Mouse (Mus musculus): ENCODE results near the gene Tgds.
"Not testable (repeated sequence)": the region's sequence is repeated elsewhere in the genome, so short reads cannot be mapped to it uniquely, and the experiment has no call there.

Gene Tgds

GRCm38 (mm10) chr14:118132642-118132977 is at the start of gene Tgds:
Gene Tgds (minus strand): TSS chr14:118132755.
- peak; percentile 97 for DNase-seq (ENCODE audit: low read depth)

GRCm38 (mm10) chr14:118180711-118181177 is 48.2 kb upstream of the Tgds start:
- no peak for DNase-seq (ENCODE audit: low read depth)

- DNase-seq (ENCODE audit: low read depth), result peak; percentile 52
These were observed 47.6 kb upstream of the Tgds start for GRCm38 (mm10) chr14:118180117-118180557.

DNA sequence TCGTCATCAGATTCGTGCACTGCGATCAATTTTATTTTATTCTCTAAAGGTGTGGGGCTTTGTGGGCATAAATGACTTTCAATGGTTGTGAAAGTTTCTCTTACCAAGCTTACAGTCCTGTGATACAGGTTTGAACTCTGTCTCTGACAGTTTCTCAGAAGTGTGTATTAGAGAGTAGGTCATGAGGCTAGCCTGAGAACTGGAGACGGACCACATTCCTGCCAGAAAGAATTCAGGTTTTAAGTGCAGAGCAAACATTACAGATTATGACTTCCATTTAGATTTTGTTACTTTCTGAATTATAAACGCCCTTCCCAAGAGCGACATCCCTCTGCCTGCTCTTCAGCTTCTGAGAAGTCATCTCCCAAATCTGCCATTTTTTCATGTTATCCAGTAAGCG is 47.1 kb upstream of the Tgds start:
- no peak for DNase-seq (ENCODE audit: low read depth)

- DNase-seq (ENCODE audit: low read depth), result no peak
These were observed 46.7 kb upstream of the Tgds start for GRCm38 (mm10) chr14:118179251-118179650.

DNA sequence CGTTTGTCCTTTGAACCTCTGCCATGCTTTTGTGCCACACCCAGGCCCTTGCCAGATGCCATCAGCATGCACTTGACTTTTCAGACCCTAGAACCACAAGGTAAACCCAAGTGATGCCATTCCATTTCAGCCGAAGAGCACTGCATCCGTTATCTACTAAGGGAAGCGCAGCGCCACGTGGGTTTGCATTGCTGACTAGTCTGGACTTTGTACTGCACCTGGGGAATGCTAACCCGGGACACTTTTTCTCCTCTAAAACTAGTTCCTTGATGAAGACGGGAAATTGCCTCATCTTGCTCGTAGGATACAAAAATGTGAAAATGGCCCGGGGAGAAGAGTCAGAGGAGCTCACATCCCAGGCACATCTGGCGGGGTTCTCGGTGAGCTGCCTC is 43.1 kb upstream of the Tgds start:
- DNase-seq (ENCODE audit: low read depth), result no peak

GRCm38 (mm10) chr14:118175071-118175693 is 42.6 kb upstream of the Tgds start:
- DNase-seq (ENCODE audit: low read depth), result no peak

DNA sequence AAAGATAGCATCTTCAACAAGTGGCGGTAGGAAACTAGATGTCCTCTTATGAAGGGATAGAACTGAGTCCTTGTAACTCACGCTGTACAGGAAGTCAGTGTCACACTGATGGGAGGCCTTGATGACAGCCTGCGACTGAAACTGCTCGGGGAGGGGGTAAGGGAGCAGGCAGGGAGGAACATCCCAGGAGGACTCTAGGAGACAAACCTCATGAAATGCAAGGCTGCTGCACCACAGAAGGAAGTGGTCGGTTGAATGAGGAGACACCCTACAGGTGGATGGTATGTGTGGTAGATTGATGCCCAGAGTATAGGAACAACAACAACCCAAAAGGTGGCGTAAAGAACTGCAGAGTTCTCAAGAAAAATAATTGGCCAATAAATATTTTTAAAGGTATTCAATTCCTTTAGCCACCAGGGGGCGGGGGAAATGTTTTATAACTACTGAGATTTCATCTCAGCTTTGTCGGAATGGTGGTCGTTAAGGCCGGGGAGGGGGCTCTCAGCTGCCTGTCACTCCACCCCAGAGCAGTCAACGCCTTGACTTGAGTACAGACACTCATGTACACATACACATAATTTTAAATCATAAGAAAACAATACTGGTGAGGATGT is 41.1 kb upstream of the Tgds start:
- no peak for DNase-seq (ENCODE audit: low read depth)

- DNase-seq (ENCODE audit: low read depth), result no peak
These were observed 36.2 kb upstream of the Tgds start for GRCm38 (mm10) chr14:118168776-118169175.

DNA sequence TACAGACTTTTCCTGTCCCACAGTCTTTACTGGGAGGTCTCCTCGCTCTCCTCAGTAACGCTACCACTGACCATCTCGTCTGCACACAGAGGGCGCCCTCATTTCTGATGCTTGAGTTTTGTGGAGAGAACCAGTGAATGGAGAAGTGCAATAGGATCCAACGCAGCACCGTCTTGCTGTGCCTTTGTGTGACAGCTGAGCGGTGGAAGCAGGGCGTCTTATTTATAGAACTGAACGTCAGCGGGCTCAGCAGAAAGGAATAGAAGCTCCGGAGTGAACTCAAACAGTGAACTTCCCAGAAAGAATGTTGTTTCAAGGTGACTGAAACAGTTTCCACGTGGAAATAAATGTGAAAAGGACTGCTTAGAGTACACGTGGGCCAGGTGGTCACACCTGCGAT is 30.1 kb upstream of the Tgds start:
- no peak for DNase-seq (ENCODE audit: low read depth)

DNA sequence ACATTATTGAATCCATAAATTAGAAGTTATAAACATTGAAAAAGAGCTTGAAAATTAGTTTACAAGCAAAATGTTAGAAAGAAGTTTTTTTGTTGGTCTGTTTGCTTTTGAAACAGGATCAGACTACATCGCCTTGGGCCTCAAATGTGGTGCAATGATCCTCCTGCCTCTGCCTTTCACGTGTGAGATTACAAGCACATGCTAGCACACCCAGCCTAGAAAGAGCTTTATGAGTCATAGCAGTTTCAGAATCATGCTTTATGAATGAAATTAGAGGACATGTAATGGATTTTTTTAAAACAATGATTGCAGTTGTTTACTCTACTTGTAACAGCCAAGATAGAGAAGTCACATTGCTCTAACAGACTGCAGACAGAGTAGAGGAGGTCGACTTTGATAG is 29.2 kb upstream of the Tgds start:
- DNase-seq (ENCODE audit: low read depth), result no peak

GRCm38 (mm10) chr14:118157146-118157545 is 24.6 kb upstream of the Tgds start:
- peak; percentile 13 for DNase-seq (ENCODE audit: low read depth)

DNA sequence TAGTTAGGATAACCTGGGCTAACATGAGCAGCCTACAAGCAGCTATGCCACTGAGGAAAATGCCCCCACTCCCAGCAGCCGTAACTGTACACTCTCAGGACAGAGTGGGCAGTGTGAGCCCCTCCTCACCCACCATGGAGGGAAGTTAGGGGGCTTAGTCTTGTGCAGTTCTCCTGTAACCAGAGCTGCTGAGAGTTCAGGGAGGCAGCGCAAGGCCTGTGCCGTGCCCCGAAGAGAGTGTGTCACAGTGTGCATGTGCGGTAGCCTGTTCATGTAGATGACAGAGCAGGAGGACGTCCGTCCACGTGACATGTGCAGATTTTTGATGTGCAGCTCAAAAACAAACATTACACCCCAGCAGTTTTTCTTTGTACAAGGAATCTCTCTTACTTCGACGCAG is 24.2 kb upstream of the Tgds start:
- no peak for DNase-seq (ENCODE audit: low read depth)

DNA sequence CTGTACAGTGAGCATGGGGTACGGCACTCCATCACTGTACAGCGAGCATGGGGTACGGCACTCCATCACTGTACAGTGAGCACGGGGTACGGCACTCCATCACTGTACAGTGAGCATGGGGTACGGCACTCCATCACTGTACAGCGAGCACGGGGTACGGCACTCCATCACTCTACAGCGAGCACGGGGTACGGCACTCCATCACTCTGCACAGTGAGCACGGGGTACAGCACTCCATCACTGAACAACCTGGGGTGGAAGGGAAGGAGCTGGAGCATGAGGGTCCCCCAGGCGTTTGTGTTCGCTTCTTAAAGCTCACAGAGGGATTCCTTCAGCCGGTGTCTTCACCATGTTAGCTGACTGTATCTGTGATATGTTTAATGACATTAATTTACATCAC is 23.5 kb upstream of the Tgds start:
- not testable (repeated sequence) for DNase-seq (ENCODE audit: low read depth)

DNA sequence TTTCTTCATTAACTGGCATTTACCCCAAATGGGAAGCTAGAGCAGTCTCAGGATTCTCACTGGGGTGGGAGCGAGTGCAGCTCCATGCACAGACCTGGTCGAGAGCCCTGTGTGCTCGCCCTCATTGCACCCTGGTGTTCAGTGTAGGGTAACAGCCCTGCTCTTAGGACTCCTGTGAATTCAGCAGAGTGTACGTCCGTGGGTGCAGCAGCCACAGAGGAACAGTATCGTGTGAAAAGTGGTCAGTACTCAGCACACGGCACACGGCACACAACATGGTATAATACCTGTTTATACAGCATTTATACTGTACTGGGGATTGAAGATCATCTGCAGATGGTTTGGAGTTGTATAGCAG is 19.7 kb upstream of the Tgds start:
- no peak for DNase-seq (ENCODE audit: low read depth)

DNA sequence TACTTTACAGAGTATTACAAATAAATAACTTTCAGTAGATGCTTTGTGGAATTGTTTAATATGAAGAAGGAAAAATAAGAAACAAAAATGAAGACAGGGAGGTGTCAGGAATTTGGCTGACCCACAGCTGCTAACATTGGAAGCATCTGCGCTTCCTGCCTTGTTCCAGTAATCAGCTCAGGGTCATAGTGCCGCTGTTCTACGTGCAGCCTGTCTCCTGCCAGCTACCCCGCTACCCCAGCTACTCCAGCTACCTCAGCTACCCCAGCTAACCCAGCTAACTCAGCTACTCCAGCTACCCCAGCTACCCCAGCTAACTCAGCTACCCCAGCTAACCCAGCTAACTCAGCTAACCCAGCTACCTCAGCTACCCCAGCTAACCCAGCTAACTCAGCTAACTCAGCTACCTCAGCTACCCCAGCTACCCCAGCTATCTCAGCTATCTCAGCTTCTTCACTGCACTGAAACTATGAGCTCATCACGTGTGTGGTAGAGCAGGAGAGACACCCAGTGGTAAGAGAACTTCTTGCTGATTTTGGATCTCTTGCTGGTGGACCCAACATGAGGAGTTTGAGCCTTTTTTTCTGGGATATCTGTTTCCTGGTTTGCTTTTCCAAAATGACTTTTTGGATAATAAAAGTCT is 19.2 kb upstream of the Tgds start:
- peak; percentile 24 for DNase-seq (ENCODE audit: low read depth)

DNA sequence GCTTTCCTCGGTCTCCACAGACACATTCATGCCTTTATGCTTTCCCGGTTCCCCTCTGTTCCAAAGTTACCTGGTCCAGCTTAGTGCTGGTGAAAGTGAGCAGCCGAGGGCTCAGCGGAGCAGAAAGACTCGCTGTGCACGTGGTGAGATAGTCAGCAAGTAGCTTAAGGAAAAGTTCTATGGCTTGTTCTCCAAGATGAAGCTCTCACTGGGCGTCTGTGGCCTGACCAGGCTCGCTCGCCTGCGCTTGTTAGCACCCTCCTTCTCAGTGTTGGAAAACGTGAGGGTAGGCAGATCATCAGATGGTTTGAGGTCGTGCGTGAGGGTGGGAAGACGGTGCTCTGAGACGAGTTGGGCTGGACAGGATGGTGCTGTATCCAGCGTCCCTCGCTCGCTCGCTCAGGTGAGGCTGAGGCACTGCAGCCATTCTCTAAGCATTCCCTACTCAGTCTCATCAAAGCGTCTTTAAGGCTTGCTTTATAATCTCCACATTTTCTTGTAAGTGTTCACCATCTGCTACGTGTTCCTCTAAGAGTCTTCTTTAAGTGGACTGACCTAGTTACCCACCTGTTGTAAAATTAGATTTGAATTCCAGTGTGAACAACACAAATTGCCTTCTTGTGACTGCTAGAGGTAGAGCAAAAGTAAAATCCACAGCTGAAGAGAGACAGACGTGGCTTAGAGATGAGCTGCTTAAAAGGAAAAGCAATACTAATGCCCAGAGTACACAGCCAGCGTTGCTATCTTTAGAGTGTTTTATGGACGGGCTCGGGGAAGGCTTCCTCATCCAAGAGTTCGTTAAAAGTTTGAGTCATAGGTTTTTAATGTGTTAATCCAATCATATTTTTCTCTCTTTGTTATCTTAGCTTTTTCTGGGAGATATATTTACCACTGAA is 18.3 kb upstream of the Tgds start:
- DNase-seq (ENCODE audit: low read depth), result no peak

DNA sequence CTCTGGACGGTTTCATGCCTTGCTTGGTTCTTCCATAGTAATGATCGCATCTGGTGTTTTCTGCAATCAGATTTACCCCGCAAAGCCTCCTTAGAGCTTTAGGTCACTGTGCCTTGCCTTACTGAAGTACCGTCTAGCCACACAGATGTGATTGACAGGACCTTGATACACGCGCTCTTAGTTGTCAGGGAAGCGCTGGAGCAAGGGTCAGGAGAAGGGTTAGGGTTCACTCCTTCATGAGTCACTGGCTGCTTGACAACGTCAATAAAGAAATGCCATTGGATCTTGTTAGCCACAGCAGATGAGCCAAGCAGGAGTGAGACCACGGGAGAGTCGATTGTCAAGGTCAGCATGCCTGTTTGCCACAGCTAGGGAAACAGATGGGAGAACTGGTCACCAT is 16.0 kb upstream of the Tgds start:
- DNase-seq (ENCODE audit: low read depth), result no peak

GRCm38 (mm10) chr14:118148046-118148445 is 15.5 kb upstream of the Tgds start:
- no peak for DNase-seq (ENCODE audit: low read depth)

DNA sequence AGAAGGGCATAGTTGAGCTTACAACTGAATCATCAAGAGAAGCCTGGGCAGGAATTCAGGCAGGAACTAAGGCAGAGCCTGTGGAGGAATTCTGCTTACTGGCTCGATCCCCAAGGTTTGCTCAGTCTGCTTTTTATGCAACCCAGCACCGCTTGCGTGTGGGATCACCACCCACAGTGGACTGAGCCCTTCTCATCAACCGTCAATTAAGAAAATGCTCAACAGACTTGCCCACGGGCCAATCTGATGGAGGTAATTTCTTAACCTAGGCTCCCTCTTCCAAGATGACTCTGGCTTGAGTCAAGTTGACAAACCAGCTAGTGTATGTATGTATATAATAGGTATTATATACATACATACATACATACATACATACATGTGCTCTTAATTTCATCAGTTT is 9.7 kb upstream of the Tgds start:
- DNase-seq (ENCODE audit: low read depth), result no peak

- DNase-seq (ENCODE audit: low read depth), result no peak
These were observed 4.9 kb upstream of the Tgds start for GRCm38 (mm10) chr14:118137487-118137886.

- peak; percentile 87 for DNase-seq (ENCODE audit: low read depth)
These were observed 4.3 kb upstream of the Tgds start, which contains the start of gene Gpr180 for GRCm38 (mm10) chr14:118136744-118137452. Gene Gpr180 (plus strand): TSS chr14:118137158.

Data from c-Kit-positive CD71-negative TER-119-negative erythroid progenitor cells, embryonic 14.5 days (primary cell).